Mouse (Mus musculus): ENCODE results near the gene Nkain4. TPM values are rescaled to one million over a fixed set of nuclear protein-coding genes. Genes with fewer than 3 reads are reported as not detected.

The Nkain4 gene
- total RNA-seq, 2 experiments from 2014 or later, result not detected

GRCm38 (mm10) chr2:180895837-180896525, 58.5 kb downstream of the Nkain4 start:
- ATAC-seq (replicated peaks; ENCODE audit: low FRiP score, poor library complexity, severe bottlenecking), result no peak

GRCm38 (mm10) chr2:180895321-180895720, 59.2 kb downstream of the Nkain4 start:
- no peak for ATAC-seq (replicated peaks; ENCODE audit: low FRiP score, poor library complexity, severe bottlenecking)

GRCm38 (mm10) chr2:180894734-180895133, 59.8 kb downstream of the Nkain4 start:
- ATAC-seq (replicated peaks; ENCODE audit: low FRiP score, poor library complexity, severe bottlenecking), result no peak

- ATAC-seq (replicated peaks; ENCODE audit: low FRiP score, poor library complexity, severe bottlenecking), result no peak
These were observed 60.4 kb downstream of the Nkain4 start for GRCm38 (mm10) chr2:180894029-180894623.

GRCm38 (mm10) chr2:180893537-180894028, 60.9 kb downstream of the Nkain4 start:
- no peak for ATAC-seq (replicated peaks; ENCODE audit: low FRiP score, poor library complexity, severe bottlenecking)

GRCm38 (mm10) chr2:180892841-180893521, 61.5 kb downstream of the Nkain4 start:
- ATAC-seq (replicated peaks; ENCODE audit: low FRiP score, poor library complexity, severe bottlenecking), result no peak

- no peak for ATAC-seq (replicated peaks; ENCODE audit: low FRiP score, poor library complexity, severe bottlenecking)
These were observed 62.6 kb downstream of the Nkain4 start for GRCm38 (mm10) chr2:180891835-180892323.

- ATAC-seq (replicated peaks; ENCODE audit: low FRiP score, poor library complexity, severe bottlenecking), result no peak
These were observed 63.2 kb downstream of the Nkain4 start for GRCm38 (mm10) chr2:180891075-180891834.

GRCm38 (mm10) chr2:180890422-180891074, 64.0 kb downstream of the Nkain4 start:
- ATAC-seq (replicated peaks; ENCODE audit: low FRiP score, poor library complexity, severe bottlenecking), result no peak

GRCm38 (mm10) chr2:180889921-180890280, 64.6 kb downstream of the Nkain4 start:
- no peak for ATAC-seq (replicated peaks; ENCODE audit: low FRiP score, poor library complexity, severe bottlenecking)

- ATAC-seq (replicated peaks; ENCODE audit: low FRiP score, poor library complexity, severe bottlenecking), result no peak
These were observed 65.1 kb downstream of the Nkain4 start for GRCm38 (mm10) chr2:180889271-180889920.

- no peak for ATAC-seq (replicated peaks; ENCODE audit: low FRiP score, poor library complexity, severe bottlenecking)
These were observed 69.2 kb downstream of the Nkain4 start for GRCm38 (mm10) chr2:180885270-180885669.

Other genes with a start within 250 kb of the Nkain4 start
- 63.4 and 66.2 TPM in 2 replicates for gene Dido1, start 244.7 kb downstream of the Nkain4 start, total RNA-seq (2015; ENCODE audit: low replicate concordance)
- gene Dido1, start 244.7 kb downstream of the Nkain4 start, total RNA-seq (2017; ENCODE audit: low replicate concordance), result 107 and 109 TPM in 2 replicates
- gene Gid8, start 244.6 kb downstream of the Nkain4 start, total RNA-seq (2015; ENCODE audit: low replicate concordance), result 193 and 195 TPM in 2 replicates
- gene Gid8, start 244.6 kb downstream of the Nkain4 start, total RNA-seq (2017; ENCODE audit: low replicate concordance), result 276 and 301 TPM in 2 replicates
- 6.1 and 6.3 TPM in 2 replicates for gene Slc17a9, start 229.4 kb downstream of the Nkain4 start, total RNA-seq (2015; ENCODE audit: low replicate concordance)
- 0.38 and 2.6 TPM in 2 replicates for gene Slc17a9, start 229.4 kb downstream of the Nkain4 start, total RNA-seq (2017; ENCODE audit: low replicate concordance)
- not detected in 2 replicates for gene Bhlhe23, start 177.8 kb downstream of the Nkain4 start, total RNA-seq (2015; ENCODE audit: low replicate concordance)
- not detected in 2 replicates for gene Bhlhe23, start 177.8 kb downstream of the Nkain4 start, total RNA-seq (2017; ENCODE audit: low replicate concordance)
- gene Ythdf1, start 33.8 kb downstream of the Nkain4 start, total RNA-seq (2015; ENCODE audit: low replicate concordance), result 28.1 and 35.0 TPM in 2 replicates
- gene Ythdf1, start 33.8 kb downstream of the Nkain4 start, total RNA-seq (2017; ENCODE audit: low replicate concordance), result 12.1 and 37.7 TPM in 2 replicates
- not detected in 2 replicates for gene Birc7, start 25.7 kb downstream of the Nkain4 start, total RNA-seq (2015; ENCODE audit: low replicate concordance)
- not detected in 2 replicates for gene Birc7, start 25.7 kb downstream of the Nkain4 start, total RNA-seq (2017; ENCODE audit: low replicate concordance)
- 12.3 and 24.7 TPM in 2 replicates for gene Arfgap1, start 12.5 kb upstream of the Nkain4 start, total RNA-seq (2015; ENCODE audit: low replicate concordance)
- gene Arfgap1, start 12.5 kb upstream of the Nkain4 start, total RNA-seq (2017; ENCODE audit: low replicate concordance), result 23.5 and 32.6 TPM in 2 replicates
- not detected in 2 replicates for gene Col20a1, start 31.8 kb upstream of the Nkain4 start, total RNA-seq (2015; ENCODE audit: low replicate concordance)
- gene Col20a1, start 31.8 kb upstream of the Nkain4 start, total RNA-seq (2017; ENCODE audit: low replicate concordance), result under 0.01 and 0.39 TPM in 2 replicates
- gene Chrna4, start 88.8 kb upstream of the Nkain4 start, total RNA-seq (2015; ENCODE audit: low replicate concordance), result not detected in 2 replicates
- not detected in 2 replicates for gene Chrna4, start 88.8 kb upstream of the Nkain4 start, total RNA-seq (2017; ENCODE audit: low replicate concordance)
- gene Kcnq2, start 180.6 kb upstream of the Nkain4 start, total RNA-seq (2015; ENCODE audit: low replicate concordance), result not detected in 2 replicates
- not detected in 2 replicates for gene Kcnq2, start 180.6 kb upstream of the Nkain4 start, total RNA-seq (2017; ENCODE audit: low replicate concordance)
- gene Eef1a2, start 202.3 kb upstream of the Nkain4 start, total RNA-seq (2015; ENCODE audit: low replicate concordance), result not detected in 2 replicates
- gene Eef1a2, start 202.3 kb upstream of the Nkain4 start, total RNA-seq (2017; ENCODE audit: low replicate concordance), result not detected in 2 replicates
- gene Ppdpf, start 232.5 kb upstream of the Nkain4 start, total RNA-seq (2015; ENCODE audit: low replicate concordance), result 80.4 and 90.5 TPM in 2 replicates
- gene Ppdpf, start 232.5 kb upstream of the Nkain4 start, total RNA-seq (2017; ENCODE audit: low replicate concordance), result 24.1 and 26.0 TPM in 2 replicates
- not detected in 2 replicates for gene Ptk6, start 248.1 kb upstream of the Nkain4 start, total RNA-seq (2015; ENCODE audit: low replicate concordance)
- not detected in 2 replicates for gene Ptk6, start 248.1 kb upstream of the Nkain4 start, total RNA-seq (2017; ENCODE audit: low replicate concordance)

All from erythroid progenitor cell, adult 5-6 weeks (primary cell).